Mouse (Mus musculus): ENCODE results near the gene Ly6g5b. TPM values are rescaled to one million over a fixed set of nuclear protein-coding genes. Genes with fewer than 3 reads are reported as not detected.

The Ly6g5b gene
- polyA plus RNA-seq, 1 experiment from 2014 or later: 1.1 TPM

DNA sequence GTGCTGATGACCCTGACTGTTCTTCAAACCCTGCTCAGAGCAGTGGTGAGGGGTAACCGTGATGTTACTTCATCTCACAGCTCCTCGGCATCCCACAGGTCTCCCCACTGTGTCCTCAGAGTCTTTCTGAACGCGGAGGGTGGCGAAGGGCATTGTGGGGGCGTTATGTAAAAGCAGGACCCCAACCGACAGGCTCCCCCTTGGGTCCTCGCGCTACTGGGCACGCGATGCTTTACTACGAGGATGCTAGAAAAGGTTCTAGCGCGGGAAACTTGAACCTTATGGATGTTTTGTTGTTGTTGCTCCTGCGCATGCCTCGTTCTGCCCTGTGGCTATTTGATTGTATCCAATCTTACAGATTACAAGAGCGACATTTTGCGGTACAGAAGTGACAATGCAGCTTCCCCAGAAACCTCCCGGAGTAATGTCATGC lies 6.7 kb upstream of the Ly6g5b start, which contains the start of gene Csnk2b:
Gene Csnk2b, minus strand, starts transcription at position 183 of the 433 bp plus-strand sequence.
- Histone ChIP-seq H3K27ac (peak within 1 kb of the TSS; percentile 94), H3K9ac (peak within 1 kb of the TSS; percentile 98), H3K4me2 (replicated peaks) (peak within 1 kb of the TSS; percentile 92), H3K4me1 (peaks cover 32% of the 10 kb centered on the region), H3K4me3 (peak within 1 kb of the TSS; percentile 93), H3K27me3 (no peaks in the 10 kb centered on the region), H3K9me3 (no peaks in the 10 kb centered on the region), H3K36me3 (peaks cover 37% of the 10 kb centered on the region)
- WGBS: 0% methylated on average over 19 of the region's 19 CpGs
- ATAC-seq (ENCODE audit: low FRiP score, low read depth): no peak

DNA sequence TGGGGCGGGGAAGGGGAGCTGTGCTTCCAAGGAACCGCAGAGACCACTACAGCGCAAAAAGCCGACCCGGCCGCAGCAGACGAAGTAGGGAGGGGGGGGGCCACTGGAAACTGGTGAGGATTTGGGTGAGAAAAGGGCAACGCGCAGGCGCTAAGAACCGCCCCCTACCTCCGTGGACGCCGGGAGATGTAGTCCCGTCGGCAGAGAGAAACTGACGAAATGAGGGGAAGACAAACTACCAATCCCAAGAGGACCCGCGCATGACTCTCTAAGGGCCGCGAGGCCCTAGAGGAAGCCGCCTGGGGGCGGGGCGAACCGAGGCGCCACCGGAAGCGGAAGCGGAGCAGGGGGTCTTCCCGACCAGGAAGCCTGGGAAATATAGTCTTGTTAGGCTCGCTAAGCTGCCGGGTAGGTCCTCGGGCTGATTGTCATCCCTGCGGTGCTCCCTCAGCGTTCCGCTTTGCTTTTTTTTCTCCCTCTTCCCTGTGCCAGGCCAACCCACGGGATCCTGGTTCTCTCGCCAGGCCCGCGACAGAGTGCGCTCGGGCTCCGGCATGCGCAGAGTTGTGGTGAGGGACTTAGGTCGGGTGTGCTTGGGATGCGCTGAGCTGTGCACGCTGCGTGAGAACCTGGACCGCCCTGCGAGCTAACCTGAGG lies 6.0 kb upstream of the Ly6g5b start, which contains the start of gene Gpank1:
Gene Gpank1, plus strand, starts transcription at position 313 of the 657 bp plus-strand sequence.
- Histone ChIP-seq H3K9ac (peak within 1 kb of the TSS; percentile 98), H3K27me3 (no peaks in the 10 kb centered on the region), H3K4me2 (replicated peaks) (peak within 1 kb of the TSS; percentile 92), H3K27ac (peak within 1 kb of the TSS; percentile 94), H3K4me1 (peaks cover 28% of the 10 kb centered on the region), H3K4me3 (peak within 1 kb of the TSS; percentile 93), H3K9me3 (no peaks in the 10 kb centered on the region), H3K36me3 (peaks cover 42% of the 10 kb centered on the region)
- under 1% methylated on average over 45 of the region's 50 CpGs for WGBS
- peak; percentile 96 for ATAC-seq (ENCODE audit: low FRiP score, low read depth)

DNA sequence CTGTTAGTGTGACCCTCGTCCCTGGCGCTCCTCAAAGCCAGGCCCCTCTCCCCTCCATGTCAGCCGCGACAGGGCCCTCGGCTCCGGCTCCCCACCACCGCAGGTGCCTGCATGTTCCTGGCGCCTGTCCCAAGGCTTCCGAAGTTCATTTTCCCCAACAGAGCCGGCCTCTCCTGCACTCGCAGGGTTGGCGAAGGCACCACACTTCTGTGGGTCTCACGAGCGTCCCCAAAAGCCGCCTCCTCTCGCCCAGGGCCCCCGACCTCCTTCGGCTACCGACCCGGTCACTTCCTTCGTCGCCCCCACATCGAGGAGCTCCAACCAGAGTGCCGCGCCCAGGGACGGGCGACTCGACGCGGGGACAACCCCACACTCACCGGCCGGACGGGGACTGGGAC lies 5.5 kb upstream of the Ly6g5b start:
- Histone ChIP-seq H3K27ac (peak overlapping the region; percentile 74), H3K9me3 (no peaks in the 10 kb centered on the region), H3K27me3 (no peaks in the 10 kb centered on the region), H3K4me2 (replicated peaks) (peak overlapping the region; percentile 92), H3K36me3 (peaks cover 47% of the 10 kb centered on the region), H3K4me3 (peak overlapping the region; percentile 93), H3K4me1 (peaks cover 28% of the 10 kb centered on the region), H3K9ac (peak overlapping the region; percentile 98)
- WGBS: under 1% methylated on average over 33 of the region's 33 CpGs
- ATAC-seq (ENCODE audit: low FRiP score, low read depth): no peak

DNA sequence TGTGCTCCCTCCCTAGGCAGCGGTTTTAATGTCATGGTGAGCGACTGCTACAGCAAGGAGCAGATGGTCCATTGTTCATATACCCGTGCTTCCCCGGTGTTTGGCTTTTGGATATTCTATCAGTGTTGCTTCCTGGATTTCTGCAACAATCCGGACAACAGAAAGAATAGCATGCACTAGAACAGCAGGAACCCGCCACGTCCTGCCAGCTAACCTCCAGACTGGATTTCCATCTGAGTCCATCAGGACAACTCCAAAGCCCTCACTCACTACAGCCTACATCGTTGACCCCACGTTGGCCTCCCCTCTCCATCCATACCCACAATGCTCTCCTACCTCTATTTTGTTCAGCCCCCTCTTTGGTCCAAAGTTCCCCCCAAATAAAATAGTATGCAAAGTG lies 3.5 kb downstream of the Ly6g5b start:
- Histone ChIP-seq H3K27me3 (no peaks in the 10 kb centered on the region), H3K4me1 (no peaks in the 10 kb centered on the region), H3K4me2 (replicated peaks) (no peak overlapping the region), H3K9ac (no peak overlapping the region), H3K4me3 (no peak overlapping the region), H3K36me3 (peaks cover 25% of the 10 kb centered on the region), H3K27ac (no peak overlapping the region), H3K9me3 (no peaks in the 10 kb centered on the region)
- no peak for ATAC-seq (ENCODE audit: low FRiP score, low read depth)
- WGBS: 80% methylated on average over 9 of the region's 9 CpGs

DNA sequence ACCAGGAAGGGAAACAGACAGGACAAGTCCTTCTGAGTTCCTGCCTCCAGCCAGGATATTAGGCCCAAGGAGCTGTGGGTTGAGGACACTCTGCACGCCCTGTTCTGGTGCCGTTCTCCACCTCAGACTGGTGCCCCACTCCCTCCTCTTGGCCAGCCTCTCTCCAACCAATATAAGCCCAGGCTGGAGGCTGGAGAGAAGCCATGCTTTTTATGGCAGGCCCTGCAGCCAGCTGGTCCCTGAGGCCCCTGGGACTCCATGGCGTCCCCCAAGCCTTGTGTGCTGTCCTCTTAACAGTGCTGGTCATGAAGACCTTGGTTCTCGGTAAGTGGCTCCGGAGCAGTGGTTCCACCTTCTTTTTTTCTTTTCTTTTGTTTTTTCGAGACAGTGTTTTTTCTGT lies 7.1 kb downstream of the Ly6g5b start, which contains the start of gene Ly6g5c:
Gene Ly6g5c, plus strand, starts transcription at position 183 of the 400 bp plus-strand sequence.
- no peak within 1 kb of the TSS for H3K9ac ChIP-seq
- ATAC-seq (ENCODE audit: low FRiP score, low read depth): no peak

DNA sequence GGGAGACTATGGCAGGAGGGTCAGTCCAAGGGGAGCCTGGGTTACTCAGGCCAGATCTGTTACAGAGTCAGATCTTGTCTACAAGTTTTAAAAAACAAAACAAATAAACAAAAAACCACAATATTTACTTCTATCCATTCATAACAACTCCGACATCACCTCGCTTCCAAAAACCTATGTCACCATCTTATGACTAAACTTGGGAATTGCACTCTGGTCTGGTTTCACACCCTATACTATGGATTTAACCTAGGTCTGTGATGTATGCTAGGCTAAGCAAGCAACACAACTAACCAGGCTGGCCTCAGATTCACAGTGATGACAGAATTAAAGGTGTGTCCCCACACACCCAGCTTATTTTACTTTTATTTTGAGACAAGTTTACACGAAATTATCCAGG lies 8.7 kb downstream of the Ly6g5b start:
- H3K9me3 ChIP-seq: no peaks in the 10 kb centered on the region
- H3K4me2 ChIP-seq (replicated peaks): no peak overlapping the region
- H3K27ac ChIP-seq: no peak overlapping the region
- H3K36me3 ChIP-seq: peaks cover 29% of the 10 kb centered on the region
- 72% methylated on average over 3 of the region's 3 CpGs for WGBS
- ATAC-seq (ENCODE audit: low FRiP score, low read depth): no peak
- no peaks in the 10 kb centered on the region; the same call in 1 of the 2 replicates for H3K4me1 ChIP-seq
- no peak overlapping the region for H3K9ac ChIP-seq
- H3K27me3 ChIP-seq: no peaks in the 10 kb centered on the region
- H3K4me3 ChIP-seq: no peak overlapping the region

More for the DNA sequence above, 7.1 kb downstream of the Ly6g5b start, which contains the start of gene Ly6g5c:
- Histone ChIP-seq H3K27me3 (no peaks in the 10 kb centered on the region), H3K4me2 (replicated peaks) (no peak within 1 kb of the TSS), H3K9me3 (no peaks in the 10 kb centered on the region), H3K36me3 (peaks cover 13% of the 10 kb centered on the region), H3K4me3 (no peak within 1 kb of the TSS), H3K4me1 (no peaks in the 10 kb centered on the region; the same call in 1 of the 2 replicates), H3K27ac (no peak within 1 kb of the TSS)
- 76% methylated on average over 6 of the region's 6 CpGs for WGBS

DNA sequence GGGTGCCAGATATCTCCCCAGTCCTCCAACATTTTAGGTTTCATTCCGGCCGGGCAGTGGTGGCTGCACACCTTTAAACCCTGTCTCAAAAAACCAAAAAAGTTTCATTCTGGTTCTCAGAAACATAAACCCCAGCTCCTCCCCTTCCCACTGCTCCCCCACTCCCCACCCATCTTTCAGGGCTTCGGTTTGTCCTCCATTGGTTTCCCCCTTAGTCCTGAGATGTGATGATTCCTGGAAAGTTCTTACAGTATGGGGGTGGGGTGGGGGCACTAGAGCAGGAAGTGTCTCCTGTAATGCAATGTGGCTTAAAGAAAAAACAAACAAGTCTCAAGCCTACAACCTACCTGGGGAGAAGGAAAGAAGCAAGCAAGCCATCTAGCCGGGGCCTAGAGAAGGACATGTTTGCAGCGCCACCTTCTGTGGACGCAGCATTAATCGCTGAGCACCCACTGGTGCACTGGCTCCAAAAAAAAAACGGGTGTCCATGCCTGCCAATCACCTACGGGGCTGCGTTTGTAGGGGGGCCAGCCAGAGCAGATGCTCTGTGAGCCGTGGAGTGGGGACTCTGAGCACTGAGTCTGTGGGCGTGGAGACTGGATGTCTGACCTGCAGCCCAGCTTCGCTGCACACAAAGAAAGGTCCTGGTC lies 9.4 kb downstream of the Ly6g5b start:
- ATAC-seq (ENCODE audit: low FRiP score, low read depth): no peak
- H3K4me3 ChIP-seq: no peak overlapping the region
- WGBS: 28% methylated on average over 13 of the region's 13 CpGs
- H3K4me1 ChIP-seq: no peaks in the 10 kb centered on the region; the same call in 1 of the 2 replicates
- H3K9ac ChIP-seq: no peak overlapping the region; the same call in 1 of the 2 replicates
- H3K27me3 ChIP-seq: no peaks in the 10 kb centered on the region
- H3K27ac ChIP-seq: no peak overlapping the region
- peaks cover 35% of the 10 kb centered on the region for H3K36me3 ChIP-seq
- peak overlapping the region; percentile 32; the same call in 1 of the 2 replicates for H3K4me2 ChIP-seq (replicated peaks)
- no peaks in the 10 kb centered on the region for H3K9me3 ChIP-seq

DNA sequence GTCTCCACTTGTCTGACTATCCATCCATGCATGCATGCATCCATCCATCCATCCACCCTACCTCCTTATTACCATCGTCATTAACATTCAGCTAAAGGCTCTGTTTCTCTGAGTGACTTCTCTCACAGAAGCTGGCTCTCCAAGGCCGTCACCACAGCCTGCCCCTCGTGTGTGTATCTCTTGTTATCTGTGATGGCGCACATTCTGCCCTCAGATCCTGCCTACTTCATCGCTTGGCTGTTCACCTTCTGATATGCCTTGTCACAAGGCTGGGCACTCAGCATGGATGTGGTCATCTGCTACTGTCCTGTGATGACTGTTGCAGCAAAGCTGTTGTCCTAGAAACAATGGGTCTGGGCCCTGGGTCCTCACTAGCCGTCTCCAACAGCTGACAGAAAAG lies 10.5 kb downstream of the Ly6g5b start:
- Histone ChIP-seq H3K9ac (peak overlapping the region; percentile 31; the same call in 1 of the 2 replicates), H3K4me1 (no peaks in the 10 kb centered on the region; the same call in 1 of the 2 replicates), H3K4me2 (replicated peaks) (no peak overlapping the region), H3K9me3 (no peaks in the 10 kb centered on the region), H3K27me3 (no peaks in the 10 kb centered on the region), H3K4me3 (no peak overlapping the region), H3K36me3 (peaks cover 46% of the 10 kb centered on the region), H3K27ac (no peak overlapping the region; the same call in 1 of the 2 replicates)
- no peak for ATAC-seq (ENCODE audit: low FRiP score, low read depth)
- WGBS: 81% methylated on average over 6 of the region's 6 CpGs

DNA sequence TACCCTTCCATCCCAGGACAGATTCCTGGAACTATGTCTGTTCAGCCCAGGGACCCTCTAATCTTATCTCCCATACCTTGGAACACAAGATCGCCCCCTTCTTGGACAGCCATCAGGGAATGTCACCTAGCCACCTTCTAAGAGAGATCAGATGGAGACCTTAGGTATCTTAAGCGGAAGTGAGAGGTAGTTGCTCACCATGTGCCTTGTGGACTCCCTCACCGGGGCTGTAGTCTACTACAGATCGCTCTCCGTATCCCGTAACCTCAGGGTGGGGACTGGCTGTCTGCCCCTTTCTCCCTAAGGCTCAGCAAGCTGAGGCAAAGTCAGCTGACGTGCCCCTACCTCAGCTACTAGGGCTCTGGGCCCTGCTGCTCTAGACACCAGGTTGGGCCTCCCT lies 11.1 kb downstream of the Ly6g5b start:
- no peak overlapping the region for H3K4me3 ChIP-seq
- ATAC-seq (ENCODE audit: low FRiP score, low read depth): no peak
- no peaks in the 10 kb centered on the region; the same call in 1 of the 2 replicates for H3K4me1 ChIP-seq
- no peak overlapping the region for H3K9ac ChIP-seq
- H3K36me3 ChIP-seq: peaks cover 53% of the 10 kb centered on the region
- H3K4me2 ChIP-seq (replicated peaks): no peak overlapping the region
- 89% methylated on average over 7 of the region's 7 CpGs for WGBS
- H3K9me3 ChIP-seq: no peaks in the 10 kb centered on the region
- H3K27ac ChIP-seq: no peak overlapping the region
- H3K27me3 ChIP-seq: no peaks in the 10 kb centered on the region

DNA sequence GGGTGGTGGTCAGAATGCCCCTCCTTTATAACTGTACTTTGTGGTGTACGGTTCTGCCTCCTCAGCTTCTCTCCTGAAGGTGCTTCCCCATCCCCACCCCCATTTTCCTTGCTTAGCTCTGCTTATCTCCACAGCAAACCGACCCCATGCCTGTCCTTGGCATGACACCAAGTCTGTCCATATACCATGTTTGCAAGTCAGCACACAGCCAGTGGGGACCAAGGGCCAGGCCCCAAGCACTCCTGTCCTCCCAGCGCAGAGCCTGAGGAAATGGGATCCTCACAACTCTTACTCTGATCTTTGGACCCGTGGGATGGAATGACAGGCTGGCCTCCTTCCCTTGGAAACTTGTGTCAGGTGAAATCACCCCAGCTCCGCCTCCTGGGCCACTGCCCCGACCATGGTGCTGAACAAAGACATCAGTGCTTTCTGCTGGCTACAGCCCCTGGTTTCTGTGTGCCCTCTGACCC lies 12.0 kb downstream of the Ly6g5b start:
- Histone ChIP-seq H3K27me3 (no peaks in the 10 kb centered on the region), H3K9ac (no peak overlapping the region), H3K4me2 (replicated peaks) (no peak overlapping the region), H3K4me1 (no peaks in the 10 kb centered on the region; the same call in 1 of the 2 replicates), H3K36me3 (peaks cover 61% of the 10 kb centered on the region), H3K4me3 (no peak overlapping the region), H3K9me3 (no peaks in the 10 kb centered on the region), H3K27ac (no peak overlapping the region)
- WGBS: 74% methylated on average over 6 of the region's 6 CpGs
- ATAC-seq (ENCODE audit: low FRiP score, low read depth): no peak

DNA sequence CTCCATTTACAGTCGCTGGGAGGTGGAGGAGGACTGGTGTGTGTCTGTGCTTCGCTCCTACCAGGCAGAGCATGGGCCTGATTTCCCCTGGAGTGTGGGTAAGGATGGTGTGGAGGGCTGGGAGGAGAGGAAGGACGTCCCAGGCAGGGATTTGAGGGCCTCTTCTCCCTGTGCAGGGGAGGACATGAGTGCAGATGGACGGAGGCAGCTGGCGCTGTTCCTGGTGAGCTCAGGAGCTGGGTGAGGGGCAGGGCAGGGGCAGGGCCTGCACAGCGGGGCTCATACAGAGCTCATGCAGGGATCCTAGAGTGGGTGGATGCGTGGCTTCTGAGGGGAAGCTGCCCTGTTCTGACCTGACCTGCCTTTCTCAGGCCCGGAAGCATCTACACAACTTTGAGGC lies 12.9 kb downstream of the Ly6g5b start:
- peak; percentile 55; the same call in 1 of the 2 replicates for ATAC-seq (ENCODE audit: low FRiP score, low read depth)
- Histone ChIP-seq H3K4me2 (replicated peaks) (no peak overlapping the region), H3K4me3 (no peak overlapping the region), H3K27ac (no peak overlapping the region), H3K36me3 (peaks cover 71% of the 10 kb centered on the region), H3K9me3 (no peaks in the 10 kb centered on the region), H3K9ac (no peak overlapping the region), H3K4me1 (no peaks in the 10 kb centered on the region; the same call in 1 of the 2 replicates), H3K27me3 (no peaks in the 10 kb centered on the region)
- 70% methylated on average over 8 of the region's 8 CpGs for WGBS

DNA sequence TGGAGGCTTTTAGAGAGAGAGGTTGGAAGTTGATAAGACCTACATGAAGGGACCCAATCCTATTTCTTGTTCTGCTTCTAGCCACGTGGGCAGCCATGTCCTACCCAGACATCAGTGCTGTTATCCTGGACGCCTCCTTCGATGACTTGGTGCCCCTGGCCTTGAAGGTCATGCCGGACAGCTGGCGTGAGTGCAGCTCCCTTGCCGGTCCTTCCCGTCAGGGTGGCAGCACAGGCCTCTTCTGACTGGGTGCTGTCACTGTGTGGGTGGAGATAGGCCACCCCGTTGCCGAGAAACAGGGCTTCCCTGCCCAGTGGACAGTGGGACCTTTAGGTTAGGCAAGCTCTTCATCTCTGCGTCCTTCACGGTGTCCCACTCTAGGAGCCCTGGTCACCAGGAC lies 14.1 kb downstream of the Ly6g5b start:
- Histone ChIP-seq H3K4me2 (replicated peaks) (no peak overlapping the region), H3K9ac (no peak overlapping the region; the same call in 1 of the 2 replicates), H3K27me3 (no peaks in the 10 kb centered on the region), H3K4me1 (no peaks in the 10 kb centered on the region; the same call in 1 of the 2 replicates), H3K9me3 (no peaks in the 10 kb centered on the region), H3K36me3 (peaks cover 82% of the 10 kb centered on the region), H3K4me3 (no peak overlapping the region), H3K27ac (no peak overlapping the region)
- 90% methylated on average over 11 of the region's 11 CpGs for WGBS
- ATAC-seq (ENCODE audit: low FRiP score, low read depth): no peak

Data from limb, embryonic 13.5 days (tissue).